Mouse (Mus musculus) kidney, postnatal 14 days (tissue): Measurements from ENCODE around the gene Usp53.
"Not testable (repeated sequence)": the region's sequence is repeated elsewhere in the genome, so short reads cannot be mapped to it uniquely, and the experiment has no call there.

Experiments
- DNase-seq: peaks from one replicate; pipeline ENCODE4 v3.0.0; 2022; ENCODE audit warnings: mixed read lengths

Usp53 gene

DNA sequence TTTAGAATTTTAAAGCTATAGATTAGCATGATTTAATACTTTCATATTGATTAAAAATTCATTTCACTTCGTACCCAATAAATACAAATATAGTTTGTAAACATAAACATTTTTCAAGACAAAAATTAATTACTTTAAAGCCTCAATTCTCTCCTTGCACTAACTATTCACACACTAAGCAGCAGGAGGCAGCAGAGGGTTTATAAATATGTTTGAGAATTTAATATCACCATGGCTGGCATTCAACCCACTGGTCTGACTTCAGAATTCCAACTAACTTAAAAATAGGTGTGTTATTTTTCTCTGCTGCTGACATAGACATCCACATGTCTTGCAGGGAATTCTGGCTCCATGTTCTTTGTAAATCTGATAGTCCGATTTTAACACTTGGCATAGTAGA lies 45.1 kb downstream of the Usp53 start:
- peak; percentile 59 for DNase-seq

DNA sequence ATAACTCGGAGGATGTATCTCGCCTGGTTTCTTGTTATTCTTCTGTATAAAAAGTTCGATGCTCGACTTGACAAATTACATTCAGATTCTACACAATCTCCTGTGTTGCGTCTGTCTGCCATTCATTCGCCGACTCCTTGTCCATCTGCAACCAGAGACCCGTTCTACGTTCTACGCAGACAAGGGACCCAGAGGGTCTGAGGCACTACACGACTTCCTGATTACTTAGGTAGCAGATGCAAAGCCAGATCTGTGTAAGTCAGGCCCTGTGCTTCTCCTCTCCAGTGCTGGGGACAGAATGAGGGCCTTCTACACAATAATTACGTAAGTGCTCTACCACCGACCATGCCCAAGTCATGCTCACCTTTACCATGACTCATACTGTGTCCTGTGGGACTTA lies 47.1 kb downstream of the Usp53 start:
- DNase-seq, result not testable (repeated sequence)

DNA sequence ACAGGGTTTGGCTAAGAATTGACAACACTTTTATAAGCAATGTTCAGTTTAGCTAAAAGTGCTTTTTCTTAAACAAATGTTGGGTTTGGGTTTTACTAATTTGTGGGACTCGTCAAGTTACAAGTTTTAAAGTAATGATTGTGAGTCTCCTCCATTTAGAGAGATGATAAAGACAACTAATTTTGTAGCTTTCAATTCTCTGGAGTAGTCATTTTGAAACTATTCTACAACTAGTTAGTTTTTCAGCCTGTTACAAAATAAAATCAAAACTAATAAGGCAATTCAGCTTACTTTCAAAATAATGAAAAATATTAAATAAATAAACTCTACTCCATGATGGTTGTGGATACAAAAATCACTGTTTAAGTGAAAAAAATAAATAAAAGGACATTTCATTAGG lies 51.8 kb downstream of the Usp53 start:
- DNase-seq, result no peak

GRCm38 (mm10) chr3:122929723-122930122 lies 54.6 kb downstream of the Usp53 start:
- DNase-seq, result no peak

GRCm38 (mm10) chr3:122924009-122924914 lies 60.0 kb downstream of the Usp53 start, which contains the start of gene 1810037I17Rik:
Gene 1810037I17Rik, plus strand, starts transcription at chr3:122924203.
- DNase-seq, result peak; percentile 98

GRCm38 (mm10) chr3:122923147-122923546 lies 61.2 kb downstream of the Usp53 start:
- no peak for DNase-seq

DNA sequence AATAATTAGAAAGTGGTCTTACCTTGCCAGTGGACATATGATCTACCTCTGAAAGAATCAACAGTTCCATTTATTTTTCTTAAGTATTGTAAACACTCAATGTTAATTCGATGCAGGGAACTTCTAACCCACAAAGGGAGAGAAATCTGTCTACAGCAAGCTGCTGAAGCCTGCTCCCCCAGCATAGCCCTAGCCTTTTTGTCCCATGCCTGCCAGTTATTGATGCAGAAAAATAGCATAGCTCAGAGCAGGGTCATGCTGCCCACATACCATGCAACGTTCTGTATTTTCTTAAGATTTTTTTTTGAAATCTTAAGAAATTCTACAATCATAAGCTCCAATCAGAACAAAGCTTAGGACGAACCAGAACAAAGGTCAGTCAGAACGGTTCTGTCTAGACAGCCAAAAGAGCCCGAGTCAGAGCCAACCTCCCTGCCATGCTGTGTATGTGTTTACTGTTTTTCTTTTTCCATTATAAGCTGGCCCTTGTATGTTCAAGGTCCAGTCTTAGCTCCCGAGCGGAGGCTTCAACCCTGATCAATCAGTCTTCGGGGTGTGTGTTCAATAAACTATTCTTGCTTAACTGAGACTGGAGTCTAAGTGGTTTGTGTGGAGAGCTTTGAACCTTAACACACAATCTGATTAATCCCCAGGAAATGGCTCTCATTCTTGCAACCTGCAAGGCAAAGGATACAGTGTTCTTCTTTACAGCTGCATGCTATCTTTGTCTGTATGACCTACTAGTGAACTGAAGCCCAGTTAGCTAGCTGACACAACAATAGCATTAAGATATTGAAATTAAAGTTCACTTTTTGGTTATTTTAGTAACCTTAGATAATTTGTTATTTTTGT lies 62.4 kb downstream of the Usp53 start:
- DNase-seq, result peak; percentile 30

DNA sequence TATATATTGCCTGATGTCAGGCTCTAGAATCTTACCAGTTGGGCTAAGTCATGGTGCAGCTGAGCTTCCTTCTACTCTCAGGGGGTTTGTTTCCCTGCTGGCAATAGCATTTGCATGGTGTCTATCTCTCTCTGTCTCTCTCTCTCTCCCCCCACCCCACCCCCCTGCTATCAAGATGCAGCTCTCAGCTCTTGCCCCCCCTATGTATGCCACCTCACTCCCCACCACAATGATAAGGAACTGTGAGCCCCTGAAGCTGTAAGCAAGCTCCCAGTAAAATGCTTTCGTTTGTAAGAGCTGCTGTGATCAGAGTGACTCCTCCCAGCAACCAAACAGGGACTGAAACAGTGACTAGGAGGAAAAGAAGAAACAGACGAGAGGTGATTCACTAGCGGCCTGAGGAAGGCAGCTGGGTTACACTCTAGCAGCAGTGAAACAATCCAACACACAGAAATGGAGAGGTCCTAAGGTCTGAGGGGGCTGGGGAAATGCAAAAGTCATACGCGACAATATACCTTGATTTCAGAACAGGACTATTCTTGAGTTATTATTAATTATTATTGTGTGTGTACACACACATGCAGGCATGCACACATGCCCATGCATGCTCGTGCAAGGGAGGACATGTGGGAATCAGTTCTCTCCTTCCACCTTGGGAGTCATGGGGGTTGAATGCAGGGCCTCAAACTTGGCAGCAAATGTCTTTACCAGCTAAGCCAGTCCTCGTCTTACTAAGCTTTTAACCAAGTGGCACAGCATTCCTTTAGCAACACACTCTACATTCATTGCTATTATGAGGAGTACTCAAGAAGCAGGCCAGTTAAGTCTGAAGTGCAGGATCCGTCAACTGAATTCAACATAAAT lies 63.5 kb downstream of the Usp53 start:
- DNase-seq, result no peak

DNA sequence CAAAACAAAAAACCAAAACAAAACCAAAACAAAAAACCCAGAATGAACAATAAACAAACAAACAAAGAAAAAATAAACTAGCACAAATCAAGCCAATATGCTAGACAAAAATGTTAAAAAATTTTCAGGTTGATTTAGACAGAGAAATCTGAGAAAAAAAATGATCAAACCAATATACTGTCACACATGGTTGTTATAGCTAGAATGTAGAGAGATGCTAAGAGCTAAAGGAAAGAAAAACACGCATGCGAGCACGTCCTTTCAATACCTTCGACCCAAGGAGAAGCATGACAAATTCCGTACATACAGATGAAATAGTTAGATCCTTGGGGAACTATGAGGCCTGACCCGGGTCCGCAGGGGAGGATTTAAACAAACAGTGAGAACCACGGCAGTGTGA lies 65.0 kb downstream of the Usp53 start, which contains the start of gene Gm10959:
Gene Gm10959 (minus strand): TSS at position 101 of the 400 bp plus-strand sequence.
- DNase-seq, result no peak

DNA sequence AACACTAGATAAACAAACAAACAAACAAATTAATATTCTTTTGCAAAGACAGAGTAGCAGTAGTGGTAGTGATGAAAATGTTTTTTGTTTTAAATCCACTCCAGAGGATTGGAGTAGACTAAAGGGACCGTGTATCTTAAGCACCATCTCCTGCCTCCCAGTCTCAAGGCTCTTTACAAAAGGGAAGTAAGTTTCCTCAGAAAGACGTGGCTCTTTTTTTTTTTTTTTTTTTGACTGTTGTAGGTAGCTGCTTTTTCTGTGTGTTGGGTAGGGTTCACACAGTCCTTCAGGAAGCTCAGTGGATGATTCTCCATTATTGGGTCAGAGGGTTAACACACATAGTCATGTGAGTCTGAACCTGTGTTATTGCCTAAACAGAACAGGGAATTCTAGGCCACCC lies 65.6 kb downstream of the Usp53 start:
- no peak for DNase-seq

DNA sequence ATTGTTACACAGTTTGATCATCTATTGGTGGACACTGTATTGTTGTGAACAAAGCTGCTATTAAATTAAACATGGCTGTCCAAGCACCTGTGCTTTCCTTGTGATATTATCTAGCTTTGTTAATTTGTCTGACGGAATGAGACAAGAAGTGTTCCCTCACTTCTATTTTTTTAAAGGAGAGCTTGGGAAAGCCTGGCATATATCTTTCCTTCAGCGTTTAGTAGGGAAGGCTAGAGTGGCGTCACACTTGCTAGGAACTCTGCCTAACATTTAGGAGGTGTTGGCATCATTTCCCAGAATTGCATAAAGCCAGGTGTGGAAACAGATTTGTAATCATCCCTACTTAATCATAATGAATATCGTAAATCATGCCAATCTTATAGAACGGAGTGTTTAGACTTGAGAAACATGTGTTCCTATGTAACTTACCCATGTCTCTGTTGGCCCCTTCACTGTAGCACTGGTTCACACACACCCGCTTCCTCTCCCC lies 68.1 kb downstream of the Usp53 start:
- no peak for DNase-seq

GRCm38 (mm10) chr3:122915493-122915892 lies 68.8 kb downstream of the Usp53 start:
- DNase-seq, result no peak

- DNase-seq, result no peak
Measured at GRCm38 (mm10) chr3:122907841-122908240, 76.5 kb downstream of the Usp53 start.

GRCm38 (mm10) chr3:122903746-122904433 lies 80.4 kb downstream of the Usp53 start:
- DNase-seq, result peak; percentile 63

DNA sequence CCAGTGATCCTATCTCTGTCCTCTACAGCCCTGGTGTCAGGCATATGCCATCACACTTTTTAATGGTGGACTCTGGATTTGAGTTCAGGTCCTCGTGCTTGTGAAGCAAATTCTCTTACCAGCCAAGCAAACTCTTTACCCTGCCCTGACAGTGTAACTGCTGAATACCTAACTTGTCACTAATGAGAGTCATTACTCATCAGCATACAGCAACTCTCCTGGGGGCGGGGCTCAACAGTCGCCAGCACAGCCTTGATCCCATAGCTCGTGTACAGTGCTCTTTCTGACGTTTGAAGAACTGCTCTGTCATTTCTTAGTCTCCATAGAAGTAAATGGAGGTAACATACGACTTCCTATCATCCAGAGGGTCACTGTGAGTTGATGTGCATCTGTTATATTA lies 86.1 kb downstream of the Usp53 start:
- DNase-seq, result no peak

DNA sequence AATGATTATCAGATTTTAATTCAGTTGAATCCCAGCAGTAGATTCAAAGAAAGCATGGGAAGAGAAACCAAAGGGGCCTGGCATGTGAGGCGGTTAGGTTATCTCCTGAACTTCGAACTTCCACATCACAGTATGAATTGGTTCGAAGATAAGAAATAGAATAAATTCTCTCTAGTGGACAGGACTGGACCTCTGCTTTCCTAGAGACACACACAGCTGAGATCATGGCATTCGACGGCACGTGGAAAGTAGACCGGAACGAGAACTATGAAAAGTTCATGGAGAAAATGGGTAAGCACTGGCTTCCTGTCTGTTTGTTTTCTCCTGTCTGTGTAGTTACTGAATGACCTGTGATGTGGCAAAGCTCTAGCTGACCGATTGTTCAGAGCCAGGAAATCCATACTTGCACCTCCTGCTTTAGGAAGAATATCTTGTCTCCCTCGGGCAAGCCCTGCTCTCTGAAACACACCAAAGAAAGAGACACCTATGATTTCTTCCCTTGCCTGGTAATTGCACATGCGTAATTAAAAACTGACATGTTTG lies 89.0 kb downstream of the Usp53 start:
- no peak for DNase-seq

DNA sequence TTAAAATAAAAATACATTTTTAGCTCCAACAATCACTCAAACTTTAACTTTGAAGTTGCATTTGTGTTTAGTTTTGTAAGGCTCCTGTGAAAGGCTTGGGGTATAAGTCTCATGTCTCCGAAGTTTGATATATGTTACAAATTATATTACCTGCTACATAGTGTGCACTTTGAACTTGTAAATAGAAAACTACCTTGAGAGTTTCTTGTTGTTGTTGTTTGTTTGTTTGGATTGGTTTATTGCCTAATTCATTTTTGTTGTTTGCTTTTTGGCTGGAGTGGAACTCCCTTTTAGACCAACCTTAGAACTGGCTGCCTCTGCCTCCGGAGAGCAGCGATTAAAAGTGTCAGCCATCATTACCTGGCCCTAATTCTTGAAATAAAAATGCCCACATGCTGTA lies 89.5 kb downstream of the Usp53 start, which contains the start of gene Fabp2:
Gene Fabp2 (plus strand): TSS at position 301 of the 400 bp plus-strand sequence.
- no peak for DNase-seq

GRCm38 (mm10) chr3:122888371-122888819 lies 95.9 kb downstream of the Usp53 start:
- DNase-seq, result no peak

DNA sequence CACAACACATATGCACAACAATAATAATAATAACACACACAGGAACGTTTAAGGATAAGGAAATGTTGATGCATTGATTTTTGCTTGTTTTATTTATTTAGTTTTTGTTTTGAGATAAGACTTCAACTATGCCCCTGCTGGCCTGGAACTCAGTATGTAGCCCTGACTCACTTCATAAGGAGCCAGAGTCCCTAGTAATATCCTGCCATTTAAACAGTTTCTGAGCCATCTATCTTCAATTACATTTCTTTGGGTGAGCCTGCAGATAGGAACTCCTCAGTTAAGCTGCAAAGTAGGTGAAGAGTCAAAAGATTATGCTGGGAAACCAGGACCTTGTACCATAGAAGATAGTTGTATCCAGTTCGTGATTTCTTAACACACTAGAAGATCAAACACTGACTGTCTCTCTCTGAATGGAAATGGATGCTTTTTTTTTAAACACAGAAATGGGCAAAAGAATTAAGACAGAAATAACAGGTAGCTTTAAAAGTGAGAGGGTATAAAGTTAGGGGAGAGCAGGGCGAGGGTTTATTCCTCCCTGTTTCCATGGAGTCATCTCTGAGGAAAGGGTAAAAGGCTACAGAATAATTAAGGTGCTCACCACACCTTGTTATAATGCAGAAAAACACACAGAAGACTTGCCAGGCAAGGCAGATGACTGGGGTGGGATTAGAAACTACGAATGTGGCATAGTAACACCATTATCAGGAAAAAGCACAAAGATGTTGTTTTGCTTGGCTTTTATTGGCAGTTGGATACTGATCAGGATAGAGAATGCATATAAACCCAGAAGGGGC lies 96.6 kb downstream of the Usp53 start:
- DNase-seq, result no peak
